Mouse (Mus musculus) erythroid progenitor cell, adult 5-6 weeks (primary cell): Measurements from ENCODE around the gene Cyth1. TPM values are rescaled to one million over a fixed set of nuclear protein-coding genes. Genes with fewer than 3 reads are reported as not detected.

Experiments
- ATAC-seq: replicated peaks from 2 replicates; pipeline ENCODE4 v1.8.0; 2016; ENCODE audit warnings: moderate number of reproducible peaks, mild to moderate bottlenecking, moderate TSS enrichment, inconsistent platforms; ENCODE audit not compliant: poor library complexity, low FRiP score, severe bottlenecking
- total RNA-seq, 2 experiments: library from RNA; stranded (forward) in 1 of 2; stranded (reverse) in 1 of 2; fragments of 150-400 nt in 1 of 2; fragments of 186-747, 209-891 nt in 1 of 2; gene quantifications; 2 replicates each; pipeline versions ENCODE4 v1.2.3 to v1.2.4; 2015 to 2017; ENCODE audit warnings: low replicate concordance in 2 of 2

Gene Cyth1
- total RNA-seq, 2 experiments from 2014 or later: 10.5 to 12.3 TPM

GRCm38 (mm10) chr11:118226850-118227249, 21.5 kb downstream of the Cyth1 start:
- no peak for ATAC-seq

GRCm38 (mm10) chr11:118225862-118226261, 22.5 kb downstream of the Cyth1 start:
- ATAC-seq: no peak

GRCm38 (mm10) chr11:118225056-118225836, 23.1 kb downstream of the Cyth1 start:
- ATAC-seq: no peak

- ATAC-seq: no peak
These were observed 24.9 kb downstream of the Cyth1 start for GRCm38 (mm10) chr11:118223416-118224067.

- ATAC-seq: no peak
These were observed 25.5 kb downstream of the Cyth1 start for GRCm38 (mm10) chr11:118222917-118223316.

GRCm38 (mm10) chr11:118222351-118222885, 26.0 kb downstream of the Cyth1 start:
- ATAC-seq: no peak

GRCm38 (mm10) chr11:118220561-118221262, 27.7 kb downstream of the Cyth1 start:
- ATAC-seq: 0 out of 2 replicates have a peak, but pooled peaks have one; percentile 62

GRCm38 (mm10) chr11:118219066-118219465, 29.3 kb downstream of the Cyth1 start:
- ATAC-seq: no peak

GRCm38 (mm10) chr11:118216468-118216867, 31.9 kb downstream of the Cyth1 start:
- no peak for ATAC-seq

GRCm38 (mm10) chr11:118215928-118216458, 32.4 kb downstream of the Cyth1 start:
- ATAC-seq: no peak

- no peak for ATAC-seq
These were observed 35.7 kb downstream of the Cyth1 start for GRCm38 (mm10) chr11:118212636-118213112.

- ATAC-seq: no peak
These were observed 36.4 kb downstream of the Cyth1 start for GRCm38 (mm10) chr11:118211749-118212635.

- ATAC-seq: no peak
These were observed 37.4 kb downstream of the Cyth1 start for GRCm38 (mm10) chr11:118210962-118211361.

GRCm38 (mm10) chr11:118210116-118210515, 38.3 kb downstream of the Cyth1 start:
- ATAC-seq: no peak

GRCm38 (mm10) chr11:118209376-118209775, 39.0 kb downstream of the Cyth1 start:
- no peak for ATAC-seq

- ATAC-seq: no peak
These were observed 39.6 kb downstream of the Cyth1 start for GRCm38 (mm10) chr11:118208672-118209272.

- ATAC-seq: no peak
These were observed 40.9 kb downstream of the Cyth1 start for GRCm38 (mm10) chr11:118207424-118208033.

- ATAC-seq: no peak
These were observed 42.1 kb downstream of the Cyth1 start for GRCm38 (mm10) chr11:118206267-118206666.
